Mouse (Mus musculus) MEL (cell line): ENCODE results near the gene Mief1. TPM values are rescaled to one million over a fixed set of nuclear protein-coding genes. Genes with fewer than 3 reads are reported as not detected.

ENCODE experiments used
- DNase-seq: peaks from one replicate; pipeline ENCODE4 v3.0.0; 2011; ENCODE audit warnings: low read depth, low spot score
- H3K27ac ChIP-seq: 2 replicates; pipeline ENCODE4 v1.5.1; 2012; ENCODE audit warnings: low read depth, mild to moderate bottlenecking, control low read depth, low read length, moderate library complexity; ENCODE audit not compliant: control insufficient read depth
- H3K27me3 ChIP-seq, 2 experiments: fragments of 150-350 bp in 1 of 2; sonication (generic) in 1 of 2; 2 replicates each; pipeline ENCODE4 v1.6.1; 2012; ENCODE audit warnings: low read length in 2 of 2, mild to moderate bottlenecking in 2 of 2, improper control_type of control experiment in 1 of 2, moderate library complexity in 1 of 2; ENCODE audit not compliant: insufficient read depth in 2 of 2, control insufficient read depth in 1 of 2
- H3K36me3 ChIP-seq, 2 experiments: 2 replicates each; pipeline ENCODE4 v1.6.1; 2012 to 2014; ENCODE audit warnings: low read length in 2 of 2, improper control_type of control experiment in 1 of 2, inconsistent platforms in 1 of 2, mild to moderate bottlenecking in 1 of 2; ENCODE audit not compliant: insufficient read depth in 2 of 2, control insufficient read depth in 1 of 2
- H3K4me1 ChIP-seq, 2 experiments: fragments of 150-350 bp in 1 of 2; sonication (generic) in 1 of 2; 2 replicates each; pipeline ENCODE4 v1.6.1; 2012; ENCODE audit warnings: low read length in 2 of 2, improper control_type of control experiment in 1 of 2, mild to moderate bottlenecking in 1 of 2; ENCODE audit not compliant: insufficient read depth in 2 of 2, control insufficient read depth in 1 of 2
- H3K4me3 ChIP-seq, 2 experiments: fragments of 150-350 bp in 1 of 2; sonication (generic) in 1 of 2; 2 replicates each; pipeline ENCODE4 v1.5.1; 2012; ENCODE audit warnings: low read depth in 2 of 2, low read length in 2 of 2, mild to moderate bottlenecking in 2 of 2, moderate library complexity in 2 of 2, control low read depth in 1 of 2, improper control_type of control experiment in 1 of 2; ENCODE audit not compliant: control insufficient read depth in 1 of 2, insufficient read depth in 1 of 2
- H3K79me2 ChIP-seq: 2 replicates; pipeline ENCODE4 v1.6.1; 2012; ENCODE audit warnings: mild to moderate bottlenecking, low read length, moderate library complexity; ENCODE audit not compliant: control insufficient read depth, poor library complexity, insufficient read depth
- H3K9ac ChIP-seq: 2 replicates; pipeline ENCODE4 v1.6.1; 2012; ENCODE audit warnings: low read depth, mild to moderate bottlenecking, control low read depth, low read length, moderate library complexity; ENCODE audit not compliant: control insufficient read depth, poor library complexity, severe bottlenecking
- H3K9me3 ChIP-seq: fragments of 150-350 bp; sonication (generic); replicated peaks from 2 replicates; pipeline ENCODE4 v1.6.1; 2012; ENCODE audit warnings: mild to moderate bottlenecking, low read length, improper control_type of control experiment, moderate library complexity; ENCODE audit not compliant: insufficient read depth
- BHLHE40 ChIP-seq: IDR thresholded peaks from 2 replicates; pipeline ENCODE4 v1.6.1; 2012; ENCODE audit warnings: low read depth, mild to moderate bottlenecking, inconsistent platforms, low read length, improper control_type of control experiment, borderline replicate concordance
- CHD2 ChIP-seq: IDR thresholded peaks from 2 replicates; pipeline ENCODE4 v1.6.1; 2011; ENCODE audit warnings: low read length, improper control_type of control experiment
- E2F4 ChIP-seq: IDR thresholded peaks from 2 replicates; pipeline ENCODE4 v1.6.1; 2011; ENCODE audit warnings: low read depth, low read length, improper control_type of control experiment, borderline replicate concordance
- EP300 ChIP-seq, 2 experiments: IDR thresholded peaks; 2 replicates each; pipeline ENCODE4 v1.6.1; 2011; ENCODE audit warnings: improper control_type of control experiment in 2 of 2, low read length in 2 of 2, low read depth in 1 of 2, mild to moderate bottlenecking in 1 of 2
- ETS1 ChIP-seq: IDR thresholded peaks from 2 replicates; pipeline ENCODE4 v1.6.1; 2012; ENCODE audit warnings: low read depth, mild to moderate bottlenecking, inconsistent platforms, low read length, improper control_type of control experiment, moderate library complexity
- GATA1 ChIP-seq: IDR thresholded peaks from 2 replicates; pipeline ENCODE4 v1.6.1; 2011; ENCODE audit warnings: low read depth, low read length, improper control_type of control experiment
- MAFK ChIP-seq: IDR thresholded peaks from 2 replicates; pipeline ENCODE4 v1.6.1; 2011; ENCODE audit warnings: low read depth, mild to moderate bottlenecking, low read length, improper control_type of control experiment, borderline replicate concordance
- MAX ChIP-seq: IDR thresholded peaks from 2 replicates; pipeline ENCODE4 v1.6.1; 2011; ENCODE audit warnings: low read length, improper control_type of control experiment
- MAZ ChIP-seq: IDR thresholded peaks from 2 replicates; pipeline ENCODE4 v1.6.1; 2012; ENCODE audit warnings: low read depth, mild to moderate bottlenecking, inconsistent platforms, low read length, improper control_type of control experiment
- MXI1 ChIP-seq: IDR thresholded peaks from 2 replicates; pipeline ENCODE4 v1.6.1; 2011; ENCODE audit warnings: mild to moderate bottlenecking, low read depth, low read length, improper control_type of control experiment
- MYB ChIP-seq: IDR thresholded peaks from 2 replicates; pipeline ENCODE4 v1.6.1; 2011; ENCODE audit warnings: mild to moderate bottlenecking, low read depth, low read length, improper control_type of control experiment
- NRF1 ChIP-seq: IDR thresholded peaks from 2 replicates; pipeline ENCODE4 v1.6.1; 2014; ENCODE audit warnings: low read depth, mild to moderate bottlenecking, inconsistent platforms, low read length, improper control_type of control experiment, moderate library complexity; ENCODE audit not compliant: poor library complexity, insufficient read depth, severe bottlenecking
- POLR2A ChIP-seq, 2 experiments: IDR thresholded peaks; 2 replicates each; pipeline ENCODE4 v1.6.1; 2011 to 2012; ENCODE audit warnings: low read length in 2 of 2, mild to moderate bottlenecking in 2 of 2, control low read depth in 1 of 2, improper control_type of control experiment in 1 of 2, low read depth in 1 of 2, moderate library complexity in 1 of 2; ENCODE audit not compliant: control insufficient read depth in 1 of 2, insufficient read depth in 1 of 2, poor library complexity in 1 of 2
- POLR2AphosphoS2 ChIP-seq: IDR thresholded peaks from 2 replicates; pipeline ENCODE4 v1.6.1; 2011; ENCODE audit warnings: low read length, improper control_type of control experiment
- POLR2AphosphoS5 ChIP-seq: IDR thresholded peaks from 2 replicates; pipeline ENCODE4 v1.6.1; 2012; ENCODE audit warnings: low read depth, borderline replicate concordance, mild to moderate bottlenecking, inconsistent platforms, low read length, moderate library complexity, mixed read lengths
- SIN3A ChIP-seq: IDR thresholded peaks from 2 replicates; pipeline ENCODE4 v1.6.1; 2012; ENCODE audit warnings: low read length, improper control_type of control experiment, inconsistent platforms
- TBP ChIP-seq: IDR thresholded peaks from 2 replicates; pipeline ENCODE4 v1.8.0; 2011; ENCODE audit warnings: low read depth, low read length, improper control_type of control experiment
- TCF12 ChIP-seq: IDR thresholded peaks from 2 replicates; pipeline ENCODE4 v1.6.1; 2014; ENCODE audit warnings: low read depth, mild to moderate bottlenecking, inconsistent platforms, low read length, improper control_type of control experiment, moderate library complexity
- ZC3H11A ChIP-seq: IDR thresholded peaks from 2 replicates; pipeline ENCODE4 v1.6.1; 2012; ENCODE audit warnings: low read depth, mild to moderate bottlenecking, inconsistent platforms, low read length, improper control_type of control experiment
- ZKSCAN1 ChIP-seq: IDR thresholded peaks from 2 replicates; pipeline ENCODE4 v1.6.1; 2012; ENCODE audit warnings: low read depth, mild to moderate bottlenecking, inconsistent platforms, low read length, improper control_type of control experiment, moderate library complexity
- ZNF384 ChIP-seq: IDR thresholded peaks from 2 replicates; pipeline ENCODE4 v1.6.1; 2012; ENCODE audit warnings: low read depth, mild to moderate bottlenecking, inconsistent platforms, low read length, improper control_type of control experiment
- polyA plus RNA-seq, 2 experiments: library from polyadenylated mRNA; stranded (reverse) in 1 of 2; unstranded in 1 of 2; fragments of >175 nt in 1 of 2; fragments of >200 nt in 1 of 2; gene quantifications; 2 replicates each; pipeline versions ENCODE4 v1.2.1 to v1.2.4; 2012; ENCODE audit warnings: low replicate concordance in 2 of 2, low read depth in 1 of 2; ENCODE audit not compliant: insufficient read length in 2 of 2, insufficient read depth in 1 of 2, missing spikeins in 1 of 2
- total RNA-seq: library from RNA; depleted of rRNA; stranded (reverse); fragments of 300-350 nt; gene quantifications from 2 replicates; pipeline ENCODE4 v1.2.3, GENCODE M21; 2012

The Mief1 gene
- total and polyA plus RNA-seq, 3 experiments, result 34.6 to 41.5 TPM; not detected in 1

DNA sequence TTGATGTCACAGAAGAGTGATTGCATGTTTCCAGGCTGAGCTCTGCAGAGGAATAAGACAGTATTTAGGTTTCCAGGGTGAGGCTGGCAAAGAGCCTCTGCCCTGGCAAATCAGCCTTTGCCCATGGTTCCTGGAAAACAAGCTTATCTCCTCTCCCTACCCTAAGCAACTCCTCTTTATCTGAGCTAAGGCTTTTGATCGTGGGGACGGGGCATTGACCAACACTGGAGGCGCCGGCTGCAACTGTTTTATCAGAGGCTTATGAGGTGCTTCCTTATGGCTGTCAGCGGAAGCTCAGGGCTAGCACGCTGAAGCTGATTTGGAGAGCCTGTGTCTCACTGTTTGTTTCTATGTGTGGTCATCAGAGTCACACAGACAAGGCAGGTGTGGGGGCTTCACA, 16.8 kb downstream of the Mief1 start:
- peaks cover 7% of the 10 kb centered on the region for H3K79me2 ChIP-seq
- H3K36me3 ChIP-seq, result peaks cover 9 to 15% of the 10 kb centered on the region in 2 experiments
- peak overlapping the region; percentile 34 for H3K9ac ChIP-seq
- DNase-seq, result peak; percentile 71
- H3K27me3 ChIP-seq, result no peaks in the 10 kb centered on the region
- TF ChIP-seq ZKSCAN1, result no peak
- peak; percentile 58 for TF ChIP-seq MXI1
- TF ChIP-seq EP300 (IDR thresholded peaks at IDR 0.05; ENCODE audit: low read depth in 1 of 2, low read length in 2 of 2), result peak; percentile 55 to 75
- TF ChIP-seq ZNF384, result no peak
- TF ChIP-seq ZC3H11A, result no peak
- TF ChIP-seq E2F4, result no peak
- TF ChIP-seq MAZ, result no peak
- 0 out of 2 replicates have a peak, but pooled peaks have one; percentile 47 for TF ChIP-seq SIN3A
- TF ChIP-seq MAX, result no peak
- peak; percentile 70 for TF ChIP-seq TCF12
- no peak for TF ChIP-seq POLR2AphosphoS2
- TF ChIP-seq ETS1, result peak; percentile 70
- TF ChIP-seq NRF1, result no peak
- TF ChIP-seq POLR2AphosphoS5, result no peak
- TF ChIP-seq MYB, result no peak
- TF ChIP-seq MAFK, result no peak
- no peak for TF ChIP-seq POLR2A (IDR thresholded peaks at IDR 0.05; ENCODE audit: control insufficient read depth in 1 of 2, insufficient read depth in 1 of 2, low read depth in 1 of 2, low read length in 2 of 2, poor library complexity in 1 of 2)
- TF ChIP-seq GATA1, result peak; percentile 82
- peak; percentile 29; the same call in 1 of the 2 replicates for TF ChIP-seq TBP
- no peak for TF ChIP-seq CHD2
- H3K4me3 ChIP-seq, result no peak overlapping the region
- no peaks in the 10 kb centered on the region for H3K9me3 ChIP-seq
- H3K4me1 ChIP-seq, result peaks cover 6 to 17% of the 10 kb centered on the region in 2 experiments
- H3K27ac ChIP-seq, result peak overlapping the region; percentile 81

DNA sequence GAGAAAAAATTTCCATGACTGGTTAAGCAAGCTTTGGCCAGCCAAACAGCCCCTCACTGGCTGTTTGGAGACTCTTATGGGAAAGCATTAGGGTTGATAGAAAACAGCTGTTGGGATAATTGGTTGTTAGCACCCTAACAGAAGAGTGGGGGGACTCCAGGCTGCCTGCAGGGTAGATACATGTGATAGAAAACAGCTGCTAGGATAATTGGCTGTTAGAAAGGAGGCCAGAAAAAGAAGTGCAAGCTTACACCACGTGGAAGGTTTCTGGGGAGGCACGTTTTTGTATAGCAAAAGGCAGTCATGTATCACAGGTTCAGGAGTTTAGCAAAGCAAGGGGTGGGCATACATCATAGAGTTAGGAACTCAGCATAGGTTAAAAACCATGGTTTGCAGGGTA, 19.7 kb downstream of the Mief1 start:
- peaks cover 24% of the 10 kb centered on the region for H3K79me2 ChIP-seq
- H3K9me3 ChIP-seq, result no peaks in the 10 kb centered on the region
- peak overlapping the region; percentile 12; the same call in 1 of the 2 replicates for H3K27ac ChIP-seq
- DNase-seq, result no peak
- no peak overlapping the region for H3K4me3 ChIP-seq
- peaks cover 14 to 26% of the 10 kb centered on the region in 2 experiments for H3K36me3 ChIP-seq
- no peaks in the 10 kb centered on the region for H3K27me3 ChIP-seq
- no peak overlapping the region for H3K9ac ChIP-seq
- no peak for TF ChIP-seq BHLHE40
- H3K4me1 ChIP-seq, result peaks cover 6 to 28% of the 10 kb centered on the region in 2 experiments
